ENCODE assay signal across 8 mouse cellular contexts in genomic region chr17:28800281-28800670, GRCm38 (mm10). TPM values are rescaled to one million over a fixed set of nuclear protein-coding genes. Genes with fewer than 3 reads are reported as not detected.
DNase-seq lines count a peak whose midpoint lies in the region; ATAC-seq and TF ChIP-seq lines count a peak whose summit lies in the region.

No protein-coding gene starts in this region.

- under 1% methylated on average over 15 of the region's 15 CpGs for WGBS in lung, embryonic 16.5 days
- WGBS in embryonic facial prominence, embryonic 13.5 days, result under 1% methylated on average over 15 of the region's 15 CpGs
- WGBS in kidney, embryonic 15.5 days, result 1% methylated on average over 15 of the region's 15 CpGs

- H3K27me3 ChIP-seq in lung, embryonic 16.5 days (ENCODE audit: control insufficient read depth, insufficient read depth, low read depth, low read length), result no peaks in the 10 kb centered on the region
- no peaks in the 10 kb centered on the region for H3K27me3 ChIP-seq in embryonic facial prominence, embryonic 13.5 days
- no peaks in the 10 kb centered on the region for H3K27me3 ChIP-seq in kidney, embryonic 15.5 days
- H3K27me3 ChIP-seq in myocyte (ENCODE audit: control insufficient read depth, insufficient read depth, insufficient read length), result no peaks in the 10 kb centered on the region

- DNase-seq in lung, adult 18-20 months, result no peak
- no peak for DNase-seq in frontal cortex, adult 2 months (ENCODE audit: extremely low spot score in 1 of 2, low spot score in 1 of 2)
- DNase-seq in layer of hippocampus, adult 8-10 months (ENCODE audit: low spot score in 2 of 2), result no peak

- H3K79me2 ChIP-seq in myocyte (ENCODE audit: control insufficient read depth, insufficient read depth), result peaks cover 36% of the 10 kb centered on the region

- H3K4me2 ChIP-seq in lung, embryonic 16.5 days (ENCODE audit: low read depth, low read length), result peak overlapping the region; percentile 89
- H3K4me2 ChIP-seq in embryonic facial prominence, embryonic 13.5 days, result peak overlapping the region; percentile 97
- H3K4me2 ChIP-seq in kidney, embryonic 15.5 days, result peak overlapping the region; percentile 95
- H3K4me2 ChIP-seq in myocyte (ENCODE audit: low read depth), result peak overlapping the region; percentile 82

- peak overlapping the region; percentile 98 for H3K9ac ChIP-seq in lung, embryonic 16.5 days (ENCODE audit: low read length)
- H3K9ac ChIP-seq in embryonic facial prominence, embryonic 13.5 days, result peak overlapping the region; percentile 99
- H3K9ac ChIP-seq in kidney, embryonic 15.5 days, result peak overlapping the region; percentile 98

- no peaks in the 10 kb centered on the region for H3K9me3 ChIP-seq in lung, embryonic 16.5 days (ENCODE audit: control insufficient read depth, low read length)
- H3K9me3 ChIP-seq in embryonic facial prominence, embryonic 13.5 days, result no peaks in the 10 kb centered on the region
- no peaks in the 10 kb centered on the region; the same call in 1 of the 2 replicates for H3K9me3 ChIP-seq in kidney, embryonic 15.5 days (replicated peaks)

- TF ChIP-seq POLR2A in myocyte (IDR thresholded peaks at IDR 0.05; ENCODE audit: insufficient read length, low read depth), result no peak

- H3K4me3 ChIP-seq in lung, embryonic 16.5 days (ENCODE audit: low read length), result peak overlapping the region; percentile 75
- peak overlapping the region; percentile 76 for H3K4me3 ChIP-seq in embryonic facial prominence, embryonic 13.5 days
- peak overlapping the region; percentile 82 for H3K4me3 ChIP-seq in kidney, embryonic 15.5 days (replicated peaks)
- H3K4me3 ChIP-seq in myocyte, result peak overlapping the region; percentile 56

- ATAC-seq in lung, embryonic 16.5 days (ENCODE audit: low read depth), result no peak; the same call in 1 of the 2 replicates
- ATAC-seq in embryonic facial prominence, embryonic 13.5 days (ENCODE audit: insufficient number of reproducible peaks, insufficient read depth, low FRiP score, low TSS enrichment, low read depth), result no peak; the same call in 1 of the 2 replicates
- peak; percentile 63 for ATAC-seq in kidney, embryonic 15.5 days (replicated peaks; ENCODE audit: low FRiP score)
- no peak for ATAC-seq in granulocyte monocyte progenitor cell, adult 5-6 weeks (replicated peaks; ENCODE audit: poor library complexity, severe bottlenecking)

- H3ac ChIP-seq in myocyte (ENCODE audit: control insufficient read depth, insufficient read length), result peak overlapping the region; percentile 89

- peaks cover 21% of the 10 kb centered on the region for H3K4me1 ChIP-seq in lung, embryonic 16.5 days (replicated peaks; ENCODE audit: control insufficient read depth, insufficient read depth, low read length)
- H3K4me1 ChIP-seq in embryonic facial prominence, embryonic 13.5 days, result peaks cover 25% of the 10 kb centered on the region
- H3K4me1 ChIP-seq in kidney, embryonic 15.5 days, result peaks cover 34% of the 10 kb centered on the region

- peak overlapping the region; percentile 97 for H3K27ac ChIP-seq in lung, embryonic 16.5 days (ENCODE audit: low read length)
- peak overlapping the region; percentile 99 for H3K27ac ChIP-seq in embryonic facial prominence, embryonic 13.5 days
- H3K27ac ChIP-seq in kidney, embryonic 15.5 days, result peak overlapping the region; percentile 97

- 0 out of 2 replicates have a peak, but pooled peaks cover 2% of the 10 kb centered on the region for H3K36me3 ChIP-seq in lung, embryonic 16.5 days (ENCODE audit: control insufficient read depth, insufficient read depth, low read length)
- 0 out of 2 replicates have a peak, but pooled peaks cover under 1% of the 10 kb centered on the region for H3K36me3 ChIP-seq in embryonic facial prominence, embryonic 13.5 days
- H3K36me3 ChIP-seq in kidney, embryonic 15.5 days, result peaks cover 5% of the 10 kb centered on the region; the same call in 1 of the 2 replicates
- H3K36me3 ChIP-seq in myocyte (ENCODE audit: control insufficient read depth, insufficient read depth), result no peaks in the 10 kb centered on the region

TF ChIP-seq in myocyte, 11 proteins besides CTCF, POLR2A, EP300 and RAD21:
- TF ChIP-seq REST (IDR thresholded peaks at IDR 0.05; ENCODE audit: insufficient read depth, insufficient read length) (no peak), E2F4 (IDR thresholded peaks at IDR 0.05; ENCODE audit: insufficient read depth) (no peak), TCF12 (IDR thresholded peaks at IDR 0.05; ENCODE audit: insufficient read depth, poor library complexity, severe bottlenecking) (no peak), SRF (IDR thresholded peaks at IDR 0.05; ENCODE audit: control insufficient read depth, insufficient read length, low read depth) (no peak)

RNA-seq across cellular contexts. Expression of gene Brpf3, which starts 0.6 kb away (rescaled TPM):
- 9.5 and 10.6 TPM in 2 replicates for polyA plus RNA-seq in lung, embryonic 16.5 days (2015; fragmentation: Nextera tagmentation; extraction: Ambion mirVana)
- polyA plus RNA-seq in embryonic facial prominence, embryonic 13.5 days (2015; fragmentation: Nextera tagmentation; extraction: Ambion mirVana), result 12.0 and 14.0 TPM in 2 replicates
- polyA plus RNA-seq in kidney, embryonic 15.5 days (2015; fragmentation: Nextera tagmentation; extraction: Ambion mirVana), result 11.2 and 14.4 TPM in 2 replicates
- polyA plus RNA-seq in myocyte (2012; fragmentation: generic; extraction: Trizol), result 6.7 TPM
- polyA plus RNA-seq in frontal cortex, adult 2 months (2012; rRNA removed), result 39.0 and 44.3 TPM in 2 replicates
- 10 to 100 TPM; 39.8 to 56.2 (median 50.5) TPM for total RNA-seq in layer of hippocampus, adult 8-10 months (2022)
- total RNA-seq in granulocyte monocyte progenitor cell, adult 5-6 weeks (2014; fragmentation: Nextera tagmentation), result 30.4 and 39.0 TPM in 2 replicates
- total RNA-seq in granulocyte monocyte progenitor cell, adult 5-6 weeks (2017), result 2.8 and 15.2 TPM in 2 replicates

RNA-seq across cellular contexts. Expression of gene Mapk13, which starts 31.2 kb away (rescaled TPM):
- 78.6 and 80.0 TPM in 2 replicates for polyA plus RNA-seq in lung, embryonic 16.5 days (2015; fragmentation: Nextera tagmentation; extraction: Ambion mirVana)
- polyA plus RNA-seq in embryonic facial prominence, embryonic 13.5 days (2015; fragmentation: Nextera tagmentation; extraction: Ambion mirVana), result 47.3 and 51.5 TPM in 2 replicates
- polyA plus RNA-seq in kidney, embryonic 15.5 days (2015; fragmentation: Nextera tagmentation; extraction: Ambion mirVana), result 44.7 and 46.4 TPM in 2 replicates
- polyA plus RNA-seq in myocyte (2012; fragmentation: generic; extraction: Trizol), result 0.08 TPM
- 0.88 and 0.92 TPM in 2 replicates for polyA plus RNA-seq in frontal cortex, adult 2 months (2012; rRNA removed)
- total RNA-seq in layer of hippocampus, adult 8-10 months (2022), result 1 to 10 TPM; 1.0 to 3.5 (median 2.0) TPM
- 1.8 and 2.0 TPM in 2 replicates for total RNA-seq in granulocyte monocyte progenitor cell, adult 5-6 weeks (2014; fragmentation: Nextera tagmentation)
- total RNA-seq in granulocyte monocyte progenitor cell, adult 5-6 weeks (2017), result 0.88 and 3.4 TPM in 2 replicates

RNA-seq across cellular contexts. Expression of gene Pnpla1, which starts 57.9 kb away (rescaled TPM):
- polyA plus RNA-seq in lung, embryonic 16.5 days (2015; fragmentation: Nextera tagmentation; extraction: Ambion mirVana), result not detected in 2 replicates
- polyA plus RNA-seq in embryonic facial prominence, embryonic 13.5 days (2015; fragmentation: Nextera tagmentation; extraction: Ambion mirVana), result 0.26 and 0.98 TPM in 2 replicates
- 0.08 and 0.10 TPM in 2 replicates for polyA plus RNA-seq in kidney, embryonic 15.5 days (2015; fragmentation: Nextera tagmentation; extraction: Ambion mirVana)
- polyA plus RNA-seq in myocyte (2012; fragmentation: generic; extraction: Trizol), result not detected
- 0.22 and 0.23 TPM in 2 replicates for polyA plus RNA-seq in frontal cortex, adult 2 months (2012; rRNA removed)
- under 1 TPM; 0.43 to 0.84 (median 0.70) TPM for total RNA-seq in layer of hippocampus, adult 8-10 months (2022)
- not detected in 2 replicates for total RNA-seq in granulocyte monocyte progenitor cell, adult 5-6 weeks (2014; fragmentation: Nextera tagmentation)
- under 0.01 and 0.13 TPM in 2 replicates for total RNA-seq in granulocyte monocyte progenitor cell, adult 5-6 weeks (2017)

Comparison
In these comparisons a context has a peak if more than half of its experiments do, and no peak if none do; other contexts are left out.
1. RNA of gene Mapk13, which starts 31.2 kb away (polyA plus RNA-seq): 78.6 to 80.0 TPM in lung, embryonic 16.5 days, 47.3 to 51.5 TPM in embryonic facial prominence, embryonic 13.5 days and 44.7 to 46.4 TPM in kidney, embryonic 15.5 days; 0.88 to 0.92 TPM in frontal cortex, adult 2 months and 0.08 TPM in myocyte (single experiment); every median in the first group is over 10 times any median in the second.
2. Peak in every context shown above with its lines, with median percentiles within 50 percentile points of each other: H3K27ac ChIP-seq, H3K4me2 ChIP-seq, H3K4me3 ChIP-seq and H3K9ac ChIP-seq.